Mouse (Mus musculus): ENCODE measurements around the gene Alox12b.

DNA sequence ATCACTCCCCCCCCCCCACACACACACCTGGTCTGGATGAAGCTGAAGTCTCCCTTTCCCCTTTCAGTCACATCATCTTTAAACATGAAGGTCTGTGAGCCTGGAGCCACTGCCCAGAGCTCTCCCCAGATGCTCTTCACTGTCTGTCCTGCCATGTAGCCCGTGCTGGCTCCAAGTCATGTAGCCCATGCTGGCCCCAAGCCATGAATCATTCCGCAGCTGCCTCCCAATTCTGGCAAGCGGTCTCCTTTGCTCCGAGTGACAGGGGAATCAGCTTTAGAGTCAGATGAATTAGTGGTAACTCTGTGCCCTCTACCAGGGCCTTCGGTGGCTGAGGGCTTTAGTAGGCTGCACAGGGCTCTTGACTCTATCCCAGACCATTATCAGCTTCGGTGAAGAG lies 7.1 kb upstream of the Alox12b start:
- TF ChIP-seq CTCF (IDR thresholded peaks at IDR 0.05; ENCODE audit: borderline replicate concordance, insufficient read depth, low read depth, low read length): no peak
- no peak for TF ChIP-seq POLR2A (IDR thresholded peaks at IDR 0.05; ENCODE audit: borderline replicate concordance, insufficient read depth, low read length)

Data from cerebellum, adult 2 months (tissue).